Mouse (Mus musculus): ENCODE results near the gene Ucn3.
A peak's percentile ranks its signal among the peaks of the same experiment; 100 is the strongest.

Ucn3 gene

GRCm38 (mm10) chr13:3893126-3893734 is 51.9 kb downstream of the Ucn3 start:
- DNase-seq (ENCODE audit: extremely low read depth, low read depth, low spot score): no peak

GRCm38 (mm10) chr13:3892601-3893000 is 52.5 kb downstream of the Ucn3 start:
- no peak for DNase-seq (ENCODE audit: extremely low read depth, low read depth, low spot score)

- DNase-seq (ENCODE audit: extremely low read depth, low read depth, low spot score): peak; percentile 96
Observed at GRCm38 (mm10) chr13:3891479-3892087, 53.6 kb downstream of the Ucn3 start.

Data from fat pad, adult 2 months (tissue).